Mouse (Mus musculus) 416B (cell line): Measurements from ENCODE around the gene Skint3.
"Not testable (repeated sequence)": the region's sequence is repeated elsewhere in the genome, so short reads cannot be mapped to it uniquely, and the experiment has no call there.

ENCODE experiments used
- DNase-seq: peaks from one replicate; pipeline ENCODE4 v3.0.0; 2011; ENCODE audit warnings: low read depth

The Skint3 gene

DNA sequence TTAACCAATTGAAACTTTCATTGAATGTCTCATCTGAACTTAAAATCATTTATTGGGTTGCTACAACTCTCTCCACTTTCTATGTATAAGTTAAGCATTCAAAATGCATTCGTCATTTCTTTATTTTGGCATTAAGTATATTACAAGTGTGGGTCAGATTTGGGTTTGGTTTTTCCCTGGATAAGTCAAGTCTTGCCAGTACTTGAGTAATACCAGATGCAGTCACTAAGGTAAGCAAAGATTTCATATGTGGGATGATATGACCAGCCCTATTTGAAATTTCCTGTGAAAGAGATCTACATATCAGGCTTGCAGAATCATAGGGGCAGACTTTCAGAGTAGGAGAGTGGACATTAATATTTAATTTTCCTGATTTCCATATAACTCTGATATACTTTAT lies at the start of gene Skint3:
Gene Skint3 (plus strand): TSS at position 301 of the 400 bp plus-strand sequence.
- no peak for DNase-seq

GRCm38 (mm10) chr4:112243416-112243815 lies 11.4 kb downstream of the Skint3 start:
- DNase-seq = no peak

- no peak for DNase-seq
Observed at GRCm38 (mm10) chr4:112243951-112244350, 11.9 kb downstream of the Skint3 start.

DNA sequence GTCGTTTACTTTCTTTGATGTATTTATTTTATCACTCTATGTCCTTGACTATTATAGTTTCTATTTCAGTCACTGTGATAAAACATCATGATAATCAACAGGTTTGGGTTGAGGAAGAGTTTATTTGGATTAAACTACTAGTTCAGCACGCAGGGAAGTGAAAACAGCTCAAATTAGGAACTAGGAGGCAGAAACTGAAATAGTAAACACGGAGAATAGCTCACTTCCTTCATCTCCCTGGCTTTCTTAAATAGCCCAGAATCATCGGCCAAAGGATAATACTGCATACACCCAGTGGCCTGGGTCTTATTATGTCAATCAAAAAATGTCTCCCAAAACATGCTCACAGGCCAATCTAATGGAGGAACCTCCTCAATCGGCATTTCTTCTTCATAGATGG lies 24.0 kb downstream of the Skint3 start:
- DNase-seq = no peak

- no peak for DNase-seq
Observed at GRCm38 (mm10) chr4:112287178-112287974, 55.3 kb downstream of the Skint3 start.

DNA sequence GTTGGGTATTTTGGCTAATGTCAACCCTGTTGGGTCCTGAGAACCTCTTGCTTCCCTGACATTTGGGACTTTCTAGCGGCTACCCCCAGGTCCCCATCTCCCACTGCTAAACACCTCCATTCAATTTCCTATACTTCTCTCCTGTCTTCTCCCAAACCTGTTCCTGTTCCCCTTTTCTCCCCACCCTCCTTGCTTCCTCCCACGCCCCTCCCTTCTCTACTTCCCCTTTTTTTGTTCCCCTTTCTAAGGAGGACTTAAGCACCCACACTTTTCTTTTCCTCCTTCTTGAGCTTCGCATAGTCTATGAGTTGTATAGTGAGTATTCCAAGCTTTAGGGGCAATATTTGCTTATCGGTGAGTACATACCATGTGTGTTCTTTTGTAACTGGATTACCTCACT lies 56.4 kb downstream of the Skint3 start:
- peak; percentile 2 for DNase-seq

DNA sequence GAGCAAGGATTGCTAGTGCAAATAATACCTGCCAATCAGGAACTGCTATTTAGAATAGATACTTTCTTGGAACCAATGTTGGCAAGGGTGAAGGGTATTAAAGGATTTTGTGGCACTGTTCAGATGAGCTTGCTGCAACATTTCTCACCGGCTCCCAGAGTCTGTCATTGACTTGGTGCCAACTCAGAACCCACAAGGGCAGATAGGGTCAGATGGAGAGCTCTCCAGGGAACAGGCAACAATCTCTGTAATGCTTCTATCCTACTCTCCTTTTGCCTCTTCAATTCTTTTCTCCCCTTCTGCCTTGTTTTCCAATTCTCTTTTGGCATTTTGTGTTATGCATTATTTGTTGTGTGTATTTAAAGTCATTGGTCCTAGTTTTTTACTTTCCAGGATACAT lies 70.3 kb downstream of the Skint3 start:
- DNase-seq = no peak

- no peak for DNase-seq
Observed at GRCm38 (mm10) chr4:112302855-112303509, 70.9 kb downstream of the Skint3 start.

GRCm38 (mm10) chr4:112349111-112349510 lies 117.1 kb downstream of the Skint3 start:
- not testable (repeated sequence) for DNase-seq
